Mouse (Mus musculus) right cerebral cortex, postnatal 25 days (tissue): ENCODE results near the gene Rbsn.

Source experiments
- DNase-seq: peaks from one replicate; pipeline ENCODE4 v3.0.0; 2022

Gene Rbsn

GRCm38 (mm10) chr6:92162724-92163123, 52.0 kb downstream of the Rbsn start:
- DNase-seq = no peak

GRCm38 (mm10) chr6:92158801-92159200, 55.9 kb downstream of the Rbsn start:
- DNase-seq = no peak

GRCm38 (mm10) chr6:92153774-92154173, 61.0 kb downstream of the Rbsn start:
- no peak for DNase-seq

GRCm38 (mm10) chr6:92145881-92146280, 68.8 kb downstream of the Rbsn start:
- no peak for DNase-seq
